Mouse (Mus musculus) liver, adult 2 months (tissue): ENCODE measurements around the gene Zbtb4.

Experiments used
- CTCF ChIP-seq: fragments of 200-500 bp; IDR thresholded peaks from 2 replicates; pipeline ENCODE4 v1.5.1; 2011; ENCODE audit warnings: low read depth, low read length, control low read depth
- POLR2A ChIP-seq: fragments of 200-500 bp; IDR thresholded peaks from 2 replicates; pipeline ENCODE4 v1.6.1; 2011; ENCODE audit warnings: low read length, control low read depth; ENCODE audit not compliant: insufficient read depth; ENCODE audit errors: extremely low read depth

GRCm38 (mm10) chr11:69781828-69782227 is 16.1 kb downstream of the Zbtb4 start:
- no peak for TF ChIP-seq CTCF
- TF ChIP-seq POLR2A, result no peak
